Mouse (Mus musculus) adrenal gland, postnatal 10 days (tissue): ENCODE measurements around the gene Itgb3. TPM values are rescaled to one million over a fixed set of nuclear protein-coding genes. Genes with fewer than 3 reads are reported as not detected.

Experiments
- DNase-seq: peaks from one replicate; pipeline ENCODE4 v3.0.0; 2021; ENCODE audit warnings: mixed read lengths
- total RNA-seq, 2 experiments: library from RNA; stranded (reverse); gene quantifications; 2 replicates each; pipeline ENCODE4 v1.2.3; 2021

Gene Itgb3
- total RNA-seq, 2 experiments from 2014 or later: 9.4 to 15.4 TPM

- DNase-seq: no peak
Measured at GRCm38 (mm10) chr11:104622040-104622962, 14.5 kb downstream of the Itgb3 start.

- peak; percentile 27 for DNase-seq
Measured at GRCm38 (mm10) chr11:104624791-104625391, 17.1 kb downstream of the Itgb3 start.

GRCm38 (mm10) chr11:104625453-104626402 is 17.9 kb downstream of the Itgb3 start:
- DNase-seq: peak; percentile 32

- no peak for DNase-seq
Measured at GRCm38 (mm10) chr11:104626635-104627034, 18.8 kb downstream of the Itgb3 start.

GRCm38 (mm10) chr11:104627616-104628301 is 20.0 kb downstream of the Itgb3 start:
- DNase-seq: peak; percentile 37

- DNase-seq: no peak
Measured at GRCm38 (mm10) chr11:104628566-104628965, 20.8 kb downstream of the Itgb3 start.

GRCm38 (mm10) chr11:104630185-104630835 is 22.5 kb downstream of the Itgb3 start:
- DNase-seq: no peak

GRCm38 (mm10) chr11:104631306-104631705 is 23.5 kb downstream of the Itgb3 start:
- DNase-seq: no peak

- DNase-seq: no peak
Measured at GRCm38 (mm10) chr11:104637010-104637409, 29.2 kb downstream of the Itgb3 start.

- no peak for DNase-seq
Measured at GRCm38 (mm10) chr11:104638006-104638405, 30.2 kb downstream of the Itgb3 start.

GRCm38 (mm10) chr11:104638906-104639305 is 31.1 kb downstream of the Itgb3 start:
- no peak for DNase-seq

- no peak for DNase-seq
Measured at GRCm38 (mm10) chr11:104639634-104640033, 31.8 kb downstream of the Itgb3 start.

GRCm38 (mm10) chr11:104640894-104641293 is 33.1 kb downstream of the Itgb3 start:
- DNase-seq: no peak

- DNase-seq: no peak
Measured at GRCm38 (mm10) chr11:104643236-104643635, 35.4 kb downstream of the Itgb3 start.

- DNase-seq: no peak
Measured at GRCm38 (mm10) chr11:104645402-104645801, 37.6 kb downstream of the Itgb3 start.

- DNase-seq: no peak
Measured at GRCm38 (mm10) chr11:104646173-104646572, 38.4 kb downstream of the Itgb3 start.

GRCm38 (mm10) chr11:104646611-104647010 is 38.8 kb downstream of the Itgb3 start:
- no peak for DNase-seq

GRCm38 (mm10) chr11:104647188-104647867 is 39.5 kb downstream of the Itgb3 start:
- no peak for DNase-seq

- DNase-seq: peak; percentile 43
Measured at GRCm38 (mm10) chr11:104648571-104648970, 40.8 kb downstream of the Itgb3 start.

- DNase-seq: no peak
Measured at GRCm38 (mm10) chr11:104660599-104660998, 52.8 kb downstream of the Itgb3 start.

GRCm38 (mm10) chr11:104661106-104661505 is 53.3 kb downstream of the Itgb3 start:
- DNase-seq: no peak
